Mouse (Mus musculus) heart, embryonic 14.5 days (tissue): Measurements from ENCODE around the gene Il1rl1. TPM values are rescaled to one million over a fixed set of nuclear protein-coding genes. Genes with fewer than 3 reads are reported as not detected.

Source experiments
- ATAC-seq: fragments of 200-750 bp; cut with Nextera tagmentation; 2 replicates; pipeline ENCODE4 v1.8.0; 2017; ENCODE audit warnings: low read depth, moderate TSS enrichment; ENCODE audit not compliant: insufficient number of reproducible peaks, insufficient read depth, low FRiP score
- H3K27ac ChIP-seq, 2 experiments: fragments of 200-500 bp in 1 of 2; fragments of 300-500 bp in 1 of 2; sonication (generic) in 1 of 2; replicated peaks in 1 of 2; 2 replicates each; pipeline ENCODE4 v1.5.1; 2012 to 2014; ENCODE audit warnings: low read depth in 2 of 2, low read length in 2 of 2, control low read depth in 1 of 2, mild to moderate bottlenecking in 1 of 2, mixed read lengths in 1 of 2; ENCODE audit not compliant: control insufficient read depth in 1 of 2, insufficient read depth in 1 of 2
- H3K27me3 ChIP-seq: fragments of 300-500 bp; sonication (generic); 2 replicates; pipeline ENCODE4 v1.6.1; 2014; ENCODE audit warnings: mild to moderate bottlenecking, low read length, control low read depth; ENCODE audit not compliant: control insufficient read depth, insufficient read depth
- H3K36me3 ChIP-seq: fragments of 300-500 bp; sonication (generic); 2 replicates; pipeline ENCODE4 v1.6.1; 2014; ENCODE audit warnings: mild to moderate bottlenecking, control low read depth, low read length, mixed read lengths; ENCODE audit not compliant: control insufficient read depth, insufficient read depth
- H3K4me1 ChIP-seq, 2 experiments: fragments of 200-500 bp in 1 of 2; fragments of 300-500 bp in 1 of 2; sonication (generic) in 1 of 2; 2 replicates each; pipeline ENCODE4 v1.6.1; 2012 to 2014; ENCODE audit warnings: low read length in 2 of 2, control low read depth in 1 of 2, mixed read lengths in 1 of 2; ENCODE audit not compliant: control insufficient read depth in 2 of 2, insufficient read depth in 2 of 2
- H3K4me2 ChIP-seq: fragments of 300-500 bp; sonication (generic); 2 replicates; pipeline ENCODE4 v1.6.1; 2014; ENCODE audit warnings: mild to moderate bottlenecking, low read length
- H3K4me3 ChIP-seq, 2 experiments: fragments of 200-500 bp in 1 of 2; fragments of 300-500 bp in 1 of 2; sonication (generic) in 1 of 2; 2 replicates each; pipeline ENCODE4 v1.5.1; 2012 to 2014; ENCODE audit warnings: low read length in 2 of 2, mild to moderate bottlenecking in 2 of 2, control low read depth in 1 of 2, low read depth in 1 of 2, moderate library complexity in 1 of 2; ENCODE audit not compliant: control insufficient read depth in 1 of 2, insufficient read depth in 1 of 2
- H3K9ac ChIP-seq: fragments of 300-500 bp; sonication (generic); 2 replicates; pipeline ENCODE4 v1.6.1; 2014; ENCODE audit warnings: mild to moderate bottlenecking, low read length
- H3K9me3 ChIP-seq: fragments of 300-500 bp; sonication (generic); 2 replicates; pipeline ENCODE4 v1.6.1; 2016; ENCODE audit warnings: low read length, control low read depth; ENCODE audit not compliant: control insufficient read depth
- WGBS: fragments of 180-500 bp; shearing (Covaris S2); extraction: QIAGEN DNeasy Blood & Tissue Kit; methylation state at CpG from one replicate; pipeline ENCODE4 v1.1.7; 2014; 5-methylcytosine and 5-hydroxymethylcytosine counted together
- polyA plus RNA-seq: library from polyadenylated mRNA; unstranded; fragments of >200 nt; fragmentation: Nextera tagmentation; extraction: Ambion mirVana; gene quantifications from 2 replicates; pipeline ENCODE4 v1.2.1, GENCODE M21; 2014

Il1rl1 gene
- polyA plus RNA-seq, 1 experiment from 2014 or later = 0.62 TPM

GRCm38 (mm10) chr1:40393214-40393613, 36.2 kb upstream of the Il1rl1 start:
- H3K36me3 ChIP-seq = no peaks in the 10 kb centered on the region
- no peak overlapping the region for H3K9ac ChIP-seq
- peaks cover under 1% of the 10 kb centered on the region; the same call in 1 of the 2 replicates for H3K9me3 ChIP-seq
- 79% methylated on average over 7 of the region's 7 CpGs for WGBS
- no peak for ATAC-seq
- no peaks in the 10 kb centered on the region for H3K4me1 ChIP-seq
- no peak overlapping the region for H3K4me3 ChIP-seq
- H3K27ac ChIP-seq = no peak overlapping the region
- no peaks in the 10 kb centered on the region for H3K27me3 ChIP-seq
- no peak overlapping the region for H3K4me2 ChIP-seq

- 87% methylated on average over 6 of the region's 6 CpGs for WGBS
- Histone ChIP-seq H3K4me1 (no peaks in the 10 kb centered on the region), H3K4me2 (no peak overlapping the region), H3K27ac (no peak overlapping the region), H3K27me3 (no peaks in the 10 kb centered on the region), H3K9me3 (no peaks in the 10 kb centered on the region), H3K4me3 (no peak overlapping the region), H3K9ac (no peak overlapping the region), H3K36me3 (no peaks in the 10 kb centered on the region)
- ATAC-seq = no peak
Observed at GRCm38 (mm10) chr1:40399639-40400038, 29.7 kb upstream of the Il1rl1 start.

GRCm38 (mm10) chr1:40404682-40405081, 24.7 kb upstream of the Il1rl1 start:
- Histone ChIP-seq H3K4me1 (no peaks in the 10 kb centered on the region), H3K9ac (no peak overlapping the region), H3K4me2 (no peak overlapping the region), H3K4me3 (no peak overlapping the region), H3K9me3 (no peaks in the 10 kb centered on the region), H3K27ac (0 out of 4 replicates have a peak overlapping the region, but pooled peaks of 1 of the 2 experiments have one; percentile 17), H3K27me3 (no peaks in the 10 kb centered on the region), H3K36me3 (no peaks in the 10 kb centered on the region)
- ATAC-seq = no peak
- WGBS = 75% methylated on average over 7 of the region's 7 CpGs

GRCm38 (mm10) chr1:40409882-40410281, 19.5 kb upstream of the Il1rl1 start:
- Histone ChIP-seq H3K4me1 (no peaks in the 10 kb centered on the region), H3K36me3 (no peaks in the 10 kb centered on the region), H3K9ac (no peak overlapping the region), H3K27ac (no peak overlapping the region), H3K4me2 (no peak overlapping the region), H3K27me3 (no peaks in the 10 kb centered on the region), H3K4me3 (no peak overlapping the region), H3K9me3 (no peaks in the 10 kb centered on the region)
- no peak for ATAC-seq
- WGBS = 63% methylated on average over 1 of the region's 1 CpGs

- Histone ChIP-seq H3K27me3 (no peaks in the 10 kb centered on the region), H3K9me3 (no peaks in the 10 kb centered on the region), H3K36me3 (no peaks in the 10 kb centered on the region), H3K9ac (no peak overlapping the region), H3K4me2 (no peak overlapping the region), H3K4me3 (no peak overlapping the region), H3K4me1 (no peaks in the 10 kb centered on the region), H3K27ac (no peak overlapping the region)
- no peak for ATAC-seq
- WGBS = 84% methylated on average over 1 of the region's 1 CpGs
Observed at GRCm38 (mm10) chr1:40413039-40413438, 16.3 kb upstream of the Il1rl1 start.

- no peak for ATAC-seq
- no peak overlapping the region for H3K9ac ChIP-seq
- H3K36me3 ChIP-seq = no peaks in the 10 kb centered on the region
- no peak overlapping the region; a peak in 1 of 4 replicates for H3K27ac ChIP-seq
- 66% methylated on average over 7 of the region's 7 CpGs for WGBS
- no peaks in the 10 kb centered on the region for H3K9me3 ChIP-seq
- H3K4me3 ChIP-seq = no peak overlapping the region
- no peaks in the 10 kb centered on the region for H3K27me3 ChIP-seq
- H3K4me2 ChIP-seq = no peak overlapping the region
- no peaks in the 10 kb centered on the region for H3K4me1 ChIP-seq
Observed at GRCm38 (mm10) chr1:40414276-40414675, 15.1 kb upstream of the Il1rl1 start.

GRCm38 (mm10) chr1:40414863-40415656, 14.3 kb upstream of the Il1rl1 start:
- H3K4me3 ChIP-seq = no peak overlapping the region
- no peak overlapping the region for H3K4me2 ChIP-seq
- H3K27me3 ChIP-seq = no peaks in the 10 kb centered on the region
- H3K27ac ChIP-seq = no peak overlapping the region
- no peak overlapping the region for H3K9ac ChIP-seq
- H3K4me1 ChIP-seq = no peaks in the 10 kb centered on the region
- no peak for ATAC-seq
- H3K36me3 ChIP-seq = no peaks in the 10 kb centered on the region
- WGBS = 40% methylated on average over 7 of the region's 7 CpGs
- no peaks in the 10 kb centered on the region for H3K9me3 ChIP-seq

GRCm38 (mm10) chr1:40417034-40417433, 12.3 kb upstream of the Il1rl1 start:
- no peaks in the 10 kb centered on the region for H3K9me3 ChIP-seq
- H3K4me2 ChIP-seq = no peak overlapping the region
- H3K36me3 ChIP-seq = no peaks in the 10 kb centered on the region
- no peak for ATAC-seq
- 81% methylated on average over 2 of the region's 2 CpGs for WGBS
- H3K4me1 ChIP-seq = no peaks in the 10 kb centered on the region
- H3K27ac ChIP-seq = no peak overlapping the region
- no peaks in the 10 kb centered on the region for H3K27me3 ChIP-seq
- no peak overlapping the region for H3K4me3 ChIP-seq
- no peak overlapping the region for H3K9ac ChIP-seq
